Mouse (Mus musculus): ENCODE data around the gene Iqce. TPM values are rescaled to one million over a fixed set of nuclear protein-coding genes. Genes with fewer than 3 reads are reported as not detected.

Gene Iqce
- polyA plus RNA-seq, 1 experiment from 2014 or later = 17.9 TPM

GRCm38 (mm10) chr5:140621517-140621916 is 80.7 kb downstream of the Iqce start:
- 72% methylated on average over 10 of the region's 10 CpGs for WGBS

GRCm38 (mm10) chr5:140621092-140621491 is 81.1 kb downstream of the Iqce start:
- Histone ChIP-seq H3K9me3 (no peaks in the 10 kb centered on the region), H3K4me1 (no peaks in the 10 kb centered on the region; the same call in none of the 2 replicates), H3K27me3 (ENCODE audit: insufficient read depth, poor library complexity, severe bottlenecking) (no peaks in the 10 kb centered on the region), H3K36me3 (peaks cover 49% of the 10 kb centered on the region), H3K27ac (peak overlapping the region; percentile 49; the same call in 1 of the 2 replicates), H3K4me3 (no peak overlapping the region)
- peak; percentile 72 for DNase-seq (ENCODE audit: low spot score)
- whole genome bisulfite sequencing = 64% methylated on average over 9 of the region's 9 CpGs

More at GRCm38 (mm10) chr5:140621517-140621916, 80.7 kb downstream of the Iqce start:
- Histone ChIP-seq H3K36me3 (peaks cover 53% of the 10 kb centered on the region), H3K4me3 (no peak overlapping the region), H3K4me1 (no peaks in the 10 kb centered on the region; the same call in none of the 2 replicates), H3K9me3 (no peaks in the 10 kb centered on the region), H3K27ac (peak overlapping the region; percentile 49; the same call in 1 of the 2 replicates), H3K27me3 (ENCODE audit: insufficient read depth, poor library complexity, severe bottlenecking) (no peaks in the 10 kb centered on the region)
- DNase-seq (ENCODE audit: low spot score) = peak; percentile 69

- no peaks in the 10 kb centered on the region for H3K9me3 ChIP-seq
- DNase-seq (ENCODE audit: low spot score) = no peak
- 53% methylated on average over 7 of the region's 7 CpGs for WGBS
These were observed 82.1 kb downstream of the Iqce start for GRCm38 (mm10) chr5:140619895-140620736.

GRCm38 (mm10) chr5:140619151-140619771 is 82.9 kb downstream of the Iqce start:
- 25% methylated on average over 6 of the region's 6 CpGs for WGBS
- Histone ChIP-seq H3K4me1 (no peaks in the 10 kb centered on the region; the same call in none of the 2 replicates), H3K36me3 (peaks cover 30% of the 10 kb centered on the region)

More at GRCm38 (mm10) chr5:140619895-140620736, 82.1 kb downstream of the Iqce start:
- no peak overlapping the region for H3K4me3 ChIP-seq
- H3K36me3 ChIP-seq = peaks cover 39% of the 10 kb centered on the region
- no peaks in the 10 kb centered on the region; the same call in none of the 2 replicates for H3K4me1 ChIP-seq
- no peaks in the 10 kb centered on the region for H3K27me3 ChIP-seq (ENCODE audit: insufficient read depth, poor library complexity, severe bottlenecking)
- no peak overlapping the region for H3K27ac ChIP-seq

GRCm38 (mm10) chr5:140617714-140618113 is 84.5 kb downstream of the Iqce start:
- Histone ChIP-seq H3K4me3 (no peak overlapping the region), H3K27ac (no peak overlapping the region), H3K9me3 (no peaks in the 10 kb centered on the region), H3K27me3 (ENCODE audit: insufficient read depth, poor library complexity, severe bottlenecking) (peaks cover 11% of the 10 kb centered on the region), H3K4me1 (no peaks in the 10 kb centered on the region; the same call in none of the 2 replicates), H3K36me3 (peaks cover 15% of the 10 kb centered on the region)
- 74% methylated on average over 5 of the region's 5 CpGs for WGBS
- no peak for DNase-seq (ENCODE audit: low spot score)

More at GRCm38 (mm10) chr5:140619151-140619771, 82.9 kb downstream of the Iqce start:
- Histone ChIP-seq H3K9me3 (no peaks in the 10 kb centered on the region), H3K27me3 (ENCODE audit: insufficient read depth, poor library complexity, severe bottlenecking) (no peaks in the 10 kb centered on the region), H3K4me3 (no peak overlapping the region), H3K27ac (no peak overlapping the region)
- peak; percentile 88 for DNase-seq (ENCODE audit: low spot score)

GRCm38 (mm10) chr5:140616691-140617090 is 85.5 kb downstream of the Iqce start:
- peaks cover 5% of the 10 kb centered on the region for H3K36me3 ChIP-seq
- peaks cover 8% of the 10 kb centered on the region for H3K4me1 ChIP-seq
- no peak overlapping the region for H3K27ac ChIP-seq
- H3K4me3 ChIP-seq = no peak overlapping the region
- 69% methylated on average over 9 of the region's 9 CpGs for whole genome bisulfite sequencing
- peaks cover 22% of the 10 kb centered on the region for H3K27me3 ChIP-seq (ENCODE audit: insufficient read depth, poor library complexity, severe bottlenecking)
- no peak for DNase-seq (ENCODE audit: low spot score)
- H3K9me3 ChIP-seq = no peaks in the 10 kb centered on the region

- no peak for DNase-seq (ENCODE audit: low spot score)
- Histone ChIP-seq H3K27me3 (ENCODE audit: insufficient read depth, poor library complexity, severe bottlenecking) (peaks cover 27% of the 10 kb centered on the region), H3K36me3 (no peaks in the 10 kb centered on the region), H3K9me3 (no peaks in the 10 kb centered on the region), H3K4me1 (peaks cover 14% of the 10 kb centered on the region), H3K27ac (no peak overlapping the region), H3K4me3 (no peak overlapping the region)
- WGBS = 82% methylated on average over 6 of the region's 6 CpGs
These were observed 86.1 kb downstream of the Iqce start for GRCm38 (mm10) chr5:140616110-140616503.

- no peak for DNase-seq (ENCODE audit: low spot score)
- WGBS = 81% methylated on average over 10 of the region's 10 CpGs
These were observed 86.7 kb downstream of the Iqce start for GRCm38 (mm10) chr5:140615321-140616109.

GRCm38 (mm10) chr5:140614837-140615236 is 87.3 kb downstream of the Iqce start:
- no peaks in the 10 kb centered on the region for H3K36me3 ChIP-seq
- peaks cover 40% of the 10 kb centered on the region for H3K27me3 ChIP-seq (ENCODE audit: insufficient read depth, poor library complexity, severe bottlenecking)
- no peaks in the 10 kb centered on the region for H3K9me3 ChIP-seq
- DNase-seq (ENCODE audit: low spot score) = no peak
- peaks cover 27% of the 10 kb centered on the region for H3K4me1 ChIP-seq
- H3K4me3 ChIP-seq = no peak overlapping the region
- 81% methylated on average over 4 of the region's 4 CpGs for WGBS
- H3K27ac ChIP-seq = no peak overlapping the region

More at GRCm38 (mm10) chr5:140615321-140616109, 86.7 kb downstream of the Iqce start:
- H3K27ac ChIP-seq = no peak overlapping the region
- no peaks in the 10 kb centered on the region for H3K36me3 ChIP-seq
- H3K4me3 ChIP-seq = no peak overlapping the region
- H3K27me3 ChIP-seq (ENCODE audit: insufficient read depth, poor library complexity, severe bottlenecking) = peaks cover 33% of the 10 kb centered on the region
- H3K9me3 ChIP-seq = no peaks in the 10 kb centered on the region
- peaks cover 20% of the 10 kb centered on the region for H3K4me1 ChIP-seq

GRCm38 (mm10) chr5:140614141-140614540 is 88.0 kb downstream of the Iqce start:
- 88% methylated on average over 10 of the region's 10 CpGs for WGBS
- Histone ChIP-seq H3K27ac (no peak overlapping the region), H3K27me3 (ENCODE audit: insufficient read depth, poor library complexity, severe bottlenecking) (peaks cover 47% of the 10 kb centered on the region), H3K4me3 (no peak overlapping the region), H3K4me1 (peaks cover 34% of the 10 kb centered on the region), H3K36me3 (peaks cover 5% of the 10 kb centered on the region; the same call in 1 of the 2 replicates), H3K9me3 (no peaks in the 10 kb centered on the region)
- DNase-seq (ENCODE audit: low spot score) = no peak

- peaks cover 67% of the 10 kb centered on the region for H3K27me3 ChIP-seq (ENCODE audit: insufficient read depth, poor library complexity, severe bottlenecking)
- H3K4me1 ChIP-seq = peaks cover 53% of the 10 kb centered on the region
- H3K4me3 ChIP-seq = peak overlapping the region; percentile 54
- DNase-seq (ENCODE audit: low spot score) = no peak
- H3K27ac ChIP-seq = peak overlapping the region; percentile 83; the same call in 1 of the 2 replicates
- H3K36me3 ChIP-seq = peaks cover 5% of the 10 kb centered on the region; the same call in 1 of the 2 replicates
- H3K9me3 ChIP-seq = no peaks in the 10 kb centered on the region; the same call in 1 of the 2 replicates
- WGBS = 70% methylated on average over 18 of the region's 18 CpGs
These were observed 90.0 kb downstream of the Iqce start for GRCm38 (mm10) chr5:140612191-140612590.
